Mouse (Mus musculus) heart, adult 18-20 months (tissue): ENCODE measurements around the gene Pdxp. TPM values are rescaled to one million over a fixed set of nuclear protein-coding genes. Genes with fewer than 3 reads are reported as not detected.

Experiments used
- microRNA-seq, 2 experiments: library from miRNA; unstranded; fragments of <30 nt; microRNA quantifications; one replicate each; pipeline ENCODE4 v1.2.0; 2022
- total RNA-seq, 2 experiments: library from RNA; stranded (reverse); gene quantifications; 2 replicates each; pipeline ENCODE4 v1.2.3; 2021

Pdxp gene
- total RNA-seq, 2 experiments from 2014 or later = 0.62 to 0.64 TPM

Small RNAs within 50 kb of the gene (microRNA-seq; reads per million reads assigned to microRNA genes)
- 0 to 0.54 reads per million in 2 experiments for gene Mir6955

Other genes with a start within 250 kb of the Pdxp start
- gene Elfn2, start 195.1 kb upstream of the Pdxp start, total RNA-seq = 1 to 10 TPM; 1.6 to 2.2 TPM
- 10 to 100 TPM; 10.8 to 11.0 TPM for gene Mfng, start 140.4 kb upstream of the Pdxp start, total RNA-seq
- gene Card10, start 110.9 kb upstream of the Pdxp start, total RNA-seq = 10 to 100 TPM; 14.1 to 14.5 TPM
- 10 to 100 TPM; 26.3 to 27.9 TPM for gene Cdc42ep1, start 71.3 kb upstream of the Pdxp start, total RNA-seq
- gene Lgals2, start 58.4 kb upstream of the Pdxp start, total RNA-seq = not detected
- 10 to 100 TPM; 40.3 to 45.2 TPM for gene Gga1, start 36.7 kb upstream of the Pdxp start, total RNA-seq
- gene Gm49510, start 14.3 kb upstream of the Pdxp start, total RNA-seq = under 1 TPM; 0.10 to 0.27 TPM
- 1 to 10 TPM; 3.5 to 7.1 TPM for gene Sh3bp1, start 14.2 kb upstream of the Pdxp start, total RNA-seq
- 100 to 1,000 TPM; 185 to 222 TPM for gene Lgals1, start 12.8 kb downstream of the Pdxp start, total RNA-seq
- gene Nol12, start 21.0 kb downstream of the Pdxp start, total RNA-seq = 10 to 100 TPM; 15.7 to 19.1 TPM
- gene Triobp, start 33.8 kb downstream of the Pdxp start, total RNA-seq = 10 to 100 TPM; 25.5 to 30.2 TPM
- gene H1f0, start 114.5 kb downstream of the Pdxp start, total RNA-seq = 10 to 100 TPM; 62.5 to 70.0 TPM
- gene Galr3, start 128.0 kb downstream of the Pdxp start, total RNA-seq = not detected
- gene Ankrd54, start 149.0 kb downstream of the Pdxp start, total RNA-seq = 1 to 10 TPM; 7.2 to 8.6 TPM
- gene Eif3l, start 161.3 kb downstream of the Pdxp start, total RNA-seq = 10 to 100 TPM; 70.4 to 73.8 TPM
- 10 to 100 TPM; 38.5 to 44.1 TPM for gene Micall1, start 195.0 kb downstream of the Pdxp start, total RNA-seq
- 100 to 1,000 TPM; 135 TPM for gene Polr2f, start 227.1 kb downstream of the Pdxp start, total RNA-seq
- 1 to 10 TPM in 1 of 2 experiments, under 1 TPM in 1; 0.89 to 3.4 TPM for gene 1700088E04Rik, start 227.3 kb downstream of the Pdxp start, total RNA-seq